Mouse (Mus musculus) activated CD4-positive, CD25-positive, alpha-beta regulatory T cell (primary cell): ENCODE measurements around the gene Hddc3. TPM values are rescaled to one million over a fixed set of nuclear protein-coding genes. Genes with fewer than 3 reads are reported as not detected.

Source experiments
- polyA plus RNA-seq, 2 experiments: library from polyadenylated mRNA; unstranded; fragments of 100-300 nt; shearing (Covaris generic); gene quantifications; one replicate each; pipeline ENCODE4 v1.2.1; 2017

Hddc3 gene
- polyA plus RNA-seq: 1 to 10 TPM; 5.8 to 8.1 TPM

GRCm38 (mm10) chr7:80342858-80343257 lies at the start of gene Hddc3:
Hddc3 (plus strand) TSS chr7:80343104.

DNA sequence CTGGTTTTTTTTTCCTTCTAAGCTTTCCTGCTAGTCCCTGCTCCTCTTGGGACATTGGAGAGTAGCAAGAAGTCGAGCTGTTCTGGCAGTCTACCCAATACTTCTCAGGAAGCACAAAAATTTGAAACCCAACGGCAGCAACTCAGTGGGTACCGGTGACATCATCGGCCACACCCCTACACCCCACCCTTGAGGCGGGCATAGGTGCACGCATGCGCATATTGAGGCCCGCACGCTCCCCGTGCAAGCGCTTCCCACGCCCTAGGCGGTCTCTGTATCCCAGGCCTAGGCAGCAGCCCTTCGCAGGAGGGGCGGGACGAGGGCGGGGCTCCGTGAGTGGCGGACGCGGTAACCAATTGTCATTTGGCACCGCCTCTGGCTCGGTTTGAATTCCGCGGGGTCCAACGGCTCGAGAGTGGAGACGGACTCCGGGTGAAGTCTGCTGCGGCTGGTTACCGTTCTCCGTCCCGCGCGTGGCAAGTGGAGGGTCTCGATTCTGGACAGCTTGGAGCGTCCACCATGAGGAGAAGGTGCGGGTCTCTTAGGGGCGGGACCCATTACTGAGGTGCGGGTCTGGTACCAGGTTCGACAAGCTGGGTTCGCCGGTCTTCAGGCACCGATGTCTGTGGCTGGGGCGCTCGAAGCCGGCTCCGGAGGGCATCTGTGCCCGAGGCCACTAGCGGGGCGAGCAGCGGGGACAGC lies 48.7 kb upstream of the Hddc3 start, which contains the start of gene Prc1:
TSS of gene Prc1 (plus strand) at position 389 of the 702 bp plus-strand sequence.

DNA sequence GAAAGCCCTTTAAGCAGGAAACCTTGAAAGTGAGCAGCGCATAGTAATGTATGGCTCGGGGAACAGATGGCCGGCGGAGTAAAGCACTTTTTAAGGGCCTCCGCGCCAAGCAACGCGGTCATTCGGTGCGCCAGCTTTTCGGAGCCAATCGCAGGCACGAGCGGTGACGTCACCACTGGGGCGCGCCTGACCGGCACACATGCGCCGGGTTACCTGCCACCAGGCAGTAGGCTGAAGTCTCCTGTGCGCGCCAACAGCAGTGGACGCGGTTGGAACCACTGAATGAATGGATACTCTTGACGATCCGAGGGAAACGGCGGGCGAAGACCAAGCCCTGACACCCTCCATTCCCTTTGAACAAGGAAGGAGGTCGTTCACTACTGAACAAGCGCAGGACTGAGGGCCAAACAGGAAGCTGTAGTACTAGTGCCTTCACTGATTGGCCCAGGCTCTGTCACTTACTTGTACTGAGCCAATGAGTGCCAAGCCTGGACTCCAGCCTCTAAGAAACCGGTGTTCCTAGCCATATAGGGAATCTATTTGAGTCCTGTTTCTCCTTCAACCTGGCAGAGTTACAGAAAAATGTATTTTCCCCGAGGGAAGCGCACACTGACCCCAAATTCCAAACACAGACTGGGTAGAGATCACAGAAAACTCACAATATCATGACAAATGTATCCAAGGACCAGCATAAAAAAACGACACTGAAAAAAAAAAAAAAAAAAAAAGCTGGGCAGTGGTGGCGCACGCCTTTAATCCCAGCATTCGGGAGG lies 18.7 kb upstream of the Hddc3 start, which contains the start of gene Rccd1:
TSS of gene Rccd1 (minus strand) at position 412 of the 773 bp plus-strand sequence.

GRCm38 (mm10) chr7:80340793-80341192 lies 2.1 kb upstream of the Hddc3 start, which contains the start of gene Unc45a:
Unc45a (minus strand) TSS chr7:80341005.

DNA sequence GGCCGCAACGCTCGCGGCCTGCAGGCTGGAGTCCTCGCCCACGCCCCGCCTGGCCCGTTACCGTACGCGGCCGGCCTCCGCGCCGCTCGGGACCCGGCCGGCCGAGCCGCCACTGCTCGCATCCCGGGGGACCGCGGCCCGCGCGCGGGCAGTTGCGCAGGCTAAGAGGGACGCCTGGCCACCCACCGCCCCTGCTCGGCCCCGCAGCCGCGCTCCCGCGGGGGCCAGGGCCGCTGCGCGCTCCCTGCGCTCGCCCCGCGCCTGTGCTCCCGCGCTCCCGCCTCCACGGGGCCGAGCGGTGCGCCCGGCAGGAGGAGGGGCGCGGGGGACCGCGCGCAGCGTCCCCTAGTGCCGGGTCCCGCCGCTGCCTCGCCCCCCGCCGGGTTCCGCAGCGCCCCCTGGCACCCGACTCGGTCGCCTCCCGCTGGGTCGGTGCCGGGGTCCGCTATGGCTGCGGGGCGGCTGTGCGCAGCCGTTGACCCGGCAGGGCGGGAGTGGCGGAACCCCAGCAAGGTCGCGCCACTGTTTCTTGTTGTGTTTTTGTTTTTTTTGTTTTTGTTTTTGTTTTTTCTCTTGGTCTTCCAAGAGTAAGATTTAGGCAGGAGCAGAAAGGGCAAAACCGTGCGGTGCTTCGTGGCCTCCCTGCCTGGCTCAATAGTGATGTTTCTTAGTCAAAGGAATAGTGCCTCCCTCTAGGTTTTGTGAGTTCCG lies 28.3 kb downstream of the Hddc3 start, which contains the start of gene Man2a2:
TSS of gene Man2a2 (minus strand) at position 335 of the 711 bp plus-strand sequence.

GRCm38 (mm10) chr7:80387633-80388543 lies 45.0 kb downstream of the Hddc3 start, which contains the start of gene Fes:
Fes (minus strand) TSS chr7:80387946.

Other genes starting within 250 kb of the Hddc3 start
- 10 to 100 TPM; 61.7 to 97.1 TPM for gene Idh2, start 227.7 kb upstream of the Hddc3 start, polyA plus RNA-seq
- 10 to 100 TPM; 16.9 to 30.2 TPM for gene Sema4b, start 156.3 kb upstream of the Hddc3 start, polyA plus RNA-seq
- 100 to 1,000 TPM; 224 to 231 TPM for gene Cib1, start 110.3 kb upstream of the Hddc3 start, polyA plus RNA-seq
- gene Gdpgp1, start 110.2 kb upstream of the Hddc3 start, polyA plus RNA-seq: 1 to 10 TPM; 8.2 to 9.8 TPM
- gene Ttll13, start 96.7 kb upstream of the Hddc3 start, polyA plus RNA-seq: under 1 TPM in 1 of 2 experiments, not detected in 1; 0.53 TPM
- 10 to 100 TPM; 46.1 to 66.2 TPM for gene Ngrn, start 81.9 kb upstream of the Hddc3 start, polyA plus RNA-seq
- 10 to 100 TPM; 46.1 to 52.9 TPM for gene Vps33b, start 73.5 kb upstream of the Hddc3 start, polyA plus RNA-seq
- gene Prc1, start 48.7 kb upstream of the Hddc3 start, polyA plus RNA-seq: 10 to 100 TPM; 18.8 to 28.3 TPM
- 10 to 100 TPM; 15.6 to 17.4 TPM for gene Rccd1, start 18.6 kb upstream of the Hddc3 start, polyA plus RNA-seq
- gene Unc45a, start 2.1 kb upstream of the Hddc3 start, polyA plus RNA-seq: 10 to 100 TPM; 51.9 to 73.5 TPM
- gene Man2a2, start 28.3 kb downstream of the Hddc3 start, polyA plus RNA-seq: 10 to 100 TPM; 24.5 to 38.4 TPM
- 1 to 10 TPM; 2.3 to 2.6 TPM for gene Fes, start 44.8 kb downstream of the Hddc3 start, polyA plus RNA-seq
- 10 to 100 TPM; 40.6 to 68.3 TPM for gene Furin, start 62.3 kb downstream of the Hddc3 start, polyA plus RNA-seq
- 1 to 10 TPM; 5.1 to 9.6 TPM for gene Blm, start 192.0 kb downstream of the Hddc3 start, polyA plus RNA-seq